Mouse (Mus musculus) embryo, embryonic 11 days (tissue): ENCODE results near the gene Msi2.

ENCODE experiments used
- DNase-seq: peaks from one replicate; pipeline ENCODE4 v3.0.0-alpha.2; 2015

Msi2 gene

DNA sequence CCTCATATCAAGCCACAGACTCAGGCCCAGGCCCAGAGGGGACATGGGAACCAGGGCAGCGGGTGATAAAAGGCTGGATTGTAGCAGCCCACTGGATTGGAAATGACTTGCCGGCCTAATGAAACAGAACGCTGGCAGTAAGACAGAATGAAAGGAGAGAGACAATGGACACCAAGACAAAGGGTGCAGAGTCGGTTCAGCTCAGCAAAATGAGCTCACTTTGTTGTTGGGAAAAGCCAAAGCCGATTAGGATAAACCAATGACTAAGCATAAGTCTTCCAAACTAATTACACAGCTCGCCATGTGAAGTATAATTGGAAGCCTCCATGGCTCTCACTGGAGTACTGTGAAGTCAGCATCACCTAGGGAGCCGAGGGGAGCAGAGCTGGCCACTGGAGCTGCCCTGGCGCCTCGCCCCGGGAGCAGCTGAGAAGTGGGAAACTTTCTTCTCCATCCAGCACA lies 133.1 kb downstream of the Msi2 start:
- peak; percentile 84 for DNase-seq

DNA sequence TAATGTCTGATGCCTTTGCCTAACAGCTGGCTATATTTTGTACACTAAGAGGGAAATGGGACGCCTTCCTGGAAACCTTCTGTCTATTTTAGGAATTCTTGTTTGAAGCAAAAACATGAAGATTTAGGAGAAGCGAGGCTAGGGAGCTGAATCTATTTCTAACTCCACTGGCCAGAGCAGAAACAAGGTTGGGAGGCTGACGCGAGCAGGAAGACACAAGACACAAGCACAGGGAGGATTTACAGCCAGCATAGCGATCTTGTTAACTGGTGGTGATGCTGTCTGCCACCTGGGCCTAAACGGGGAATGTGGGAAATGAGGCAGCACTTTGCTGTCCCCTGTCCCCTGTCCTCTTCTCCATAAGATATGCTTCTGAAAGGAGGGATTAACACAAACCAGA lies 134.4 kb downstream of the Msi2 start:
- DNase-seq, result no peak

DNA sequence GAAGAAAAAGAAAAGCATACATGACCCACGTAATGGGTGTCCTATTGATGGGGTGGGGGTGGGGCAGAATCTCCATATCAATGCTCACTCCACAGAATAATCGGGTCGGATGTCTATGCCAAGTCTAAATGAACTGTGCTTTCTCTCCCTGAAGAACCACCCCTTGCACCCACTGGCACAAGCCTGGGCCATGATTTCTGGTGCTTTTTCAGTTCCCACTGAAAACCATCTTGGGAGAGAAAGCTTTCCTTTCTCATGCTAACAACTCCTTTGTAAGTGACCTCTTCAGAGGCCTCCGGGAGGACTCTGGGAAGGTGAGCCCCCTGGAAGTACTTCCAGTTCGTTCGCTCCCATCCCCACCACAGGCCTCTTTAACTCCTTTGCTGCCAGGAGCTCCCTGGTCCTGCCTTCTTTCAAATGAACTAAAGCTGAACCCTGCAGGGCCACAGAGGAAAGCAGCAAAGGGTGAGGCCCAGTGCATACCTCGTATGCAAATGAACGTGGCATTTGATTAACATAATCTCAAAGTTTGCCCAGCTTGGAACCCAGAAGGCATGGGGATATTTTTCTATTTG lies 135.0 kb downstream of the Msi2 start:
- DNase-seq, result peak; percentile 78

DNA sequence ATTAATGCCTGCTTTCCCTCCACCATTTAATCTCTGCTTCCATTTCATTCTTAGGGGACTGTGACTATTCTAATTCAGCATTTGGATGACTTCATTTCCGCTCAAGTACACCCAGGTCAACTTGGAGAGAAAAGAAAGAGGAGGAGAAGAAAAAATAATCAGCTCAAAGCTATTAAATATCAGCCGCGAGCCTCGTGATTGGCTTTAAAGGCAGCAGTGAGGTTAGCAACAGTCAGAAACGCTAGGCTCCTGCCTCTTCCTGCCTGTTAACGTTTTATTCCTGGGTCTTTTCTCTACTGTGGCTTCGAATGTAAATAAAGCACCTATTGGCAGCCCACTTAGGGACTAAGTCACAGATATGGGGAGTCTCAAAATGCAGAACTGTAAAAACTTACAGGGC lies 135.5 kb downstream of the Msi2 start:
- DNase-seq, result peak; percentile 67

DNA sequence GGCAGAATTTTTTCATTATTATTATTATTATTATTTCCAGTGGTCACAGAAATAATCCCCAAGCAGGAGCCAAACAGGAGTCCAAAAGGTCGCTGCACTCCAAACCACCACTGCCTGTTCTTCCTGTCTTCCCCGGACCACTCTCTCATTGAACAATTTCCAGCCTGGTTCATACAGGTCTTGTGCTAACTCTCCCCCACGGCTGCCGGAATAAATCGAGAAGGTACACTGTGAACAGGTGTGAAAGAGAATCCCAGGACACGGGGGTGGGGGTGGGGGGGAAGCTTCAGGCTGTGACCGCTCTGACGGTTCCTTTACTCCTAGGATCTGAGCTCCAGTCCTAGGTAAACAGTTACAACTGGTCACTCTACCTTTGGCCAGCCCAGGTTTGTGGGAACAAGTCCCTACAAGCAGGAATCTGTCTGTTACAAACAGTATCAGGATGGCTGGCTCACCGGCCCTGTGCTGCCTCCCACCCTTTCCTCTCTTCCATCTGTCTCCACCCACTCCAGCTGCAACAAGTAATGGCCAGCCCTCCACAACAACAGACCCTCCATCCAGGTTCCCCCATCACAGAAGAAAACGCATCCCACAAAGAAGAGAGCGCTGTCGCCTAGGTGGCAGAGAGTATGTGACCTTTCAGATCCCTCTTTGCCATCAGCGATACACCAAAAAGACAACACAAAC lies 136.1 kb downstream of the Msi2 start:
- peak; percentile 61 for DNase-seq

DNA sequence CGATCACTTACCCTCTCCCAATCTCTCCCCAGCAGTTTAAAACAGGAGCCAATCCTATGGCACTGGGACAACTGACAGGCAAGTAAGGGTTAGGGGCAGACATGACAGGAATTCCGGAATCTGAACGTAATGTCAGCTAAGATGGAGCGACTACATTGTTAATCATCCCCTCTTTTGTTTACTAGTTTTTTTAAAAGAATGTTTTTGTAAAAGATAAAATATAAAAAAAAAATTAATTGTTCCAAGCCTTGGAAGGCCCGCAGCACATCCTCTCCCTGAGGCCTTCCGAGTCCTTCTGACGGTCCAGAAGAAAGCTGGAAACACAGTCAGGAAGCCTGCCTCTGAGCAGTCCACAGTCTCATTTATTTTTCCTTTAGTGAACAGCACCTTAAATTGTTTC lies 136.9 kb downstream of the Msi2 start:
- DNase-seq, result no peak

DNA sequence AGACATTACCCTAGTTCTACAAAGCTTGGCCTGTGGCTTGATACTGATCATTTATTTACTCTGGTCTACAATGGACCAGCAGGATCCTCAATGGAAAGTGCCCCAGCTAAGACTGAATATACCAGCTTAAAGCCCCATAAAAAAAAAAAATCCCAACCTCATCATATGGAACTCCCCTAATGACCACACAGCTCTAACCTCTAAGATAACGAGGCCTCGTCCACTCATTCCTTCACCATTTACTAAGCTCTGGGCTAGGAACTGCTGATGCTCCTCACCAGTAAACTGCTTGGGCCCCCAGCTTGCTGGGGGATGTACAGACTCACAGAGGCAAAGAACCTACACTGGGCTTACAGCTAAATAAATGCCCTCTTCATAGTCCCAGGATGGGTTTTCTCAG lies 139.6 kb downstream of the Msi2 start:
- no peak for DNase-seq

DNA sequence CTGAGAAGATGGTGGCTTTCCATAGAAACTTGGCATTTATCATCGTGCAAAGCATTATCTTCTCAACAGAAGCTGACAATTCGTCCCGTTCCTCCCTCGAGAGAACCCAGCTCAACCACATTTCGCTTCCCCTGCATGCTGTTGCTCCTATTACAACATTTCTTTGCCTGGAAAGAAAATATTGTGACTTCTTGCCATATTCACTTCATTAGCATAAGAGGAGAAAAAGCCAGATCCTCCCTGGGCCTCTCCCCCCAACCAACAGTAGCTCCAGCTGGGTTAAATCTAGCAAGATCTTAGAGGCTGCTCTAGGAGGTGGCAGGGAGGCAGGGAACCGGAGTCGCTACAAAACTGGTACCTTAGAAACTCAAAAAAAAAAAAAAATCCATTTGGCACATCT lies 141.2 kb downstream of the Msi2 start:
- no peak for DNase-seq

DNA sequence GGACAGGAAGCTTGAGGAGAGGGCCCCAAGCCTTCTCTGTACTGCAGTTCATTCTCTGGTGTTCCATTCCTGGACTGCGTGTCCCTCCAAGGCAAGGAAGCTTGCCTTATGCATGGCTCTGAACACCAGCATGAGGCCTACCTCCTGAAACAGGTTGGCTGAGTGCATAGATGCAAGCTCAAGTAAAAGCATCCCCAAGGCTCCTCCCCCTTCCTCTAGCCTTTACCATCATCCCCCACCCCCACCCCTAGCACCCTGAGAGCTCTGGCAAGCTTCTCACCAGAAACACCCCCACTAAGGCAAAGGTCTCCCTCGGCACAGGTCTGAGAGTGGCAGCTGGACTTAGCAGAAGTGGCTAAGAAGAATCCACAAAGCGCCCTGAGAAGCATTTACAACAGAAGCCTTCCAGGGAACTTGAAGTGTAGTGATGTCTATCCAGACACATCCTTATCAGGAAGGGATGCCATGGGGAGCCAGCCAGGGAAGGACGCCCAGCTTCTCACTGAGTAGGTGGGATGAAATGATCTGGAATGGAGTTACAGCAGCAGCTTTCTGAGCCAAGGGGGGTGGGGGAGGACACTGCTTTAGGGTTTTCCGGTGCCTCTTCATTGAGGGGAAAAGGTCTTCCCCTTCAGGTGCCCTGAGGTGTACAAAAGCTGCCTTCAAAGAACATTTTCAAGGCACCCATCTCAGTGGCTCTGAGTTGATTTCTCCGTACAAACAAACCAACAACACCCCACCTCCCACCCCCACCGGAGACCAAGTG lies 141.9 kb downstream of the Msi2 start:
- DNase-seq, result no peak

DNA sequence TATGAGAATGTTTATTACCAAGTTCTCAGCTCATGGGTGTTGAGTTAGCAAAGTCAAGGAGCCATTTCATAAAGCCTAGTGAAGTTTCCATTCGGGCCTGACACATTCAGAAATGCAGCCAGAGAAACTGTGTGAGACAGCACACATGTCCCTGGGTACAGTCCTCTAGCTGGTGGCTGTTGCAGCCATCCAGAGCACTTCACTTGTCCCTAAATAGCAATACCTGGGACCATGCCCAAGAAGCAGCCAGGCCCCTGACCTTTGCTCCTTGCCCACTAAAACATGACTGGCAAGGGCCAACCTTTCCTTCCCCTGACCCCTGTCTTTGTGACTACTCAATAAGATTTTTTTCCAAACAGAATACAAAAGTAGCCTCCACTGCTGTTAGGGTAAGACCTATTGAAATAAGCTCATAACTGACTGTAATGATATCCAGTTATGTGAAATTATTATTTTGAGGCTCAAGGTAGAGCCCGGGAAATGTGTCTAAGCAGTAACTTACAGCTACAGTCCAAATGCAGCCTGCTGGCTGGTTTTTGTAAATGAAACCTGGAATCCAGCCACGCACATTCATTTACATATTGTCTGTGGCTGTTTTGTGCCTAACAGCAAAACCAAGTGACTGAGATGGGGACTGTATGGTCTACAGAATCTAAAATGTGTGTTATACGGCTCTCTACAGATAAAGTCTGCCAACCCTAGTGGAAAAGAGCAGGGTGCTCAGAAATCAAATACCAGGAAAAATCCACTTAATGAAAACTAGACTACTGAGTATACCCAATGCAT lies 143.5 kb downstream of the Msi2 start:
- DNase-seq, result no peak

DNA sequence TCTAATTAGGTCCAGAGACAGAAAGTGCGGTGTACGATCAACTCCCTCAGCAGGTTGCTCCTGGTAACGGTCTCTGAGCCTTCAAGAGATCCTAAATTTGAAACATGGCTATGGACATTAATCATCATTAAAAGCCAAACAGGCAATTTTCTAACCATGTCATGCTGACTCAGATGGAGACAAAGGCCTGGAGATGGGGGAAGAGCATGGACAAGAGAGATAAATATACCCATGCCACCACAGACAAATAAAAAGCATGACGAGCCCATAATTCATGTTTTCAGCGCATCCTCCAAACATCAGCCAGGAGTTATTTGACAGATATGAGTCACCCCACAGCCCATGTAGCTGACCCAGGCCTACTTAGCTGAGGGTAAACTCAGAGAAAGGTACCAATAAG lies 145.3 kb downstream of the Msi2 start:
- no peak for DNase-seq

DNA sequence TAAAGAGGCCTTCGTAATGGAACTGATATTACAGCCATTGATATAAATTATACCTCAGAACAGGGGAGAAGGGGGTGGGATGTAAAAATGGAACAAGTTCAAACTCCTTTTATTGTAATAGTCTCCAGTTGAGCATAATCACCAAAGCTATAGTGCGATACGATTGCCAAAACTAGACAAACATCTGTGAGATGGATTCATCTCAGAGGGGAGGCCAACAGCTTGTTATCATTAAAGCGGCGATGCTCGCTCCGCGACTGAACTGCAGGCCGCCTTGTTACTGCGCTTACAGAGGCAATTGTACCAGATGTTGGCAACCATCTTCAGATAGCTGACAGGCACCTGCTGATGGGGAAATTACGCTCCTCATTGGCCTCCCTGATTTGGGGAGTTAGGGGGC lies 145.9 kb downstream of the Msi2 start:
- DNase-seq, result no peak

DNA sequence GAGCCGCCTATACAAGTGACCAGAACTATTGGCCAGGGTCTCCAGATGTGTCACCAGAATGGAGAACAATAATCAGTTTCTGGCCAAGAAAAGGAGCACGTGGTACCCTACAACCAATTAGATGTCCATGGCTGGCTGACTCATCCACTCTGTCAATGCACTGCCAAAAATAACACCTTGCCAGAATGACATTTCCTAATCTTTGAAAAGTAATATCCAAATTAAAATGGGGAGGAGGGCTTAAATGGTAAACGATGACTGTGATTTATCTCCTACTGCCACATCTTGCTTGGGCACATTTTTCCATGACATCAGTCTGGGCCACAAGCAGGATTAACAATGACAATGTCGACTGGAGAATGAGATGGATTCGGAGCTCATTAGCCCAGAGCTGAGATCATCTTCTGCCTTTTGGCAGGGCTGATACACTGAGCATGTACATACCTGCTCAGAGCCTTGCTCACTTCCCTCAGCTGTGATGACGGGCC lies 147.6 kb downstream of the Msi2 start:
- DNase-seq, result no peak

DNA sequence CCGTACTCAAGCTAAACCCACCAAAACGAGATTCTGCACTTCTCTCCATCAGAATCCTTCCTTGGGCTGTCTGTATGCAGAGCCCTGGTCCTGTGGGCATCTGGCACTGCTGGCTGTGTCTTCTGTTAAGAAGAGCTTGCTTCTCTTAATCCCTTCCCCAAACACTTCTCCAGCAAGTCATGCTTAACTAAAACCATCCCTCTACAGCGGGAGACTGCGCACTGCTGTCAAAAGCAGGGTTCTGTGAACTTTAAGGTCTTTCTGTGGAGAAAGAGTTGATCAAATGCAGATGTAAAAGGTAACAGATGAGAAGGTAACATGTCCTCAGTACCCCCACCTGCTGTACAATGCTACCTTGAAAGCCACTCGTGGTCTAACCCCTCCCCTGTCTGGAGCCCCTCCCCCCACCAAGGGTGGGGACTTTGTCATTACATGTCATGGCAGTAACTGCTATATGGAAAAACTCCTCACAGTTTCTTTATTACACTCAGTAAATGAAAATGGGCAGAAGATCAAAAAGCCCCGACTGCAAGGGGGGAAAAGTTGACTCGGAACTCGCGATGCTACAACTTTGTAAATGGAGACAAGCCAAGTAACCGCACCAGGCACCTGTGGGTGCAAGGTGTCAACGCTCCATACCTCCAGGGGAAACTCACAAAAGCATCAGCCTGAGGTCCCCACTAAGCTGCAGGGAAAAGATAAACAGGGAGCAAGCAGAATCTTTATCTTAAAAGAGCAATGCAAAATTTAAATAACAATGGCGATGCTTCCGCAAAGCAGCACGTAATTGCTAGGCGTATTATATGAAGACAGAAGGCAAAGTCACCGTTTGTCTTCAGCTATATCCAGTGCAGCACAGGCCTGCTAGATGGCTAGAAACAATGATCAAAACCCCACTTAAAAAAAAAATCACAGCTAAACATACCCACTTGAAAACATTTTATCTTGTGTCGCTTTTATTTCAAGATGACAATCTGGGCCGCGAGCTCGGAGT lies 151.4 kb downstream of the Msi2 start:
- DNase-seq, result no peak

DNA sequence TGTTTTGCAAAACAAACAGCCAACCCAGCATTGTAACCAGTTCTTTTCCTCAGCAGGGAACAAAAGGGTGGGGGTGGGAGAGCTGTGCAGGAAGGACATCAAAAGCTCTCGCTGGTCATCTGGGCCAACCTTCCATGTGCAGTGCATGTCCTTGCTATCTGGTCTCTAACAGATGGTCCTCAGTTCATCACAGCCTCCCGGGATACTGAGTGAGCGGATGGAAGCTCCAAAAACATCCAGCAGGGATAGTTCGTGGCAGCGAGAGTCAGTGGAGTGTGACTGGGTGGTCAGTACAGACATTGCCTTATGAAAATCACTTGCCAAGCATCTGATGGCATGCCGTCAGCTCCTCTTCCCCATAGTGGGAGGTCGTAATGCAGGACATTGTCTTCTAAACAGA lies 153.5 kb downstream of the Msi2 start:
- no peak for DNase-seq

DNA sequence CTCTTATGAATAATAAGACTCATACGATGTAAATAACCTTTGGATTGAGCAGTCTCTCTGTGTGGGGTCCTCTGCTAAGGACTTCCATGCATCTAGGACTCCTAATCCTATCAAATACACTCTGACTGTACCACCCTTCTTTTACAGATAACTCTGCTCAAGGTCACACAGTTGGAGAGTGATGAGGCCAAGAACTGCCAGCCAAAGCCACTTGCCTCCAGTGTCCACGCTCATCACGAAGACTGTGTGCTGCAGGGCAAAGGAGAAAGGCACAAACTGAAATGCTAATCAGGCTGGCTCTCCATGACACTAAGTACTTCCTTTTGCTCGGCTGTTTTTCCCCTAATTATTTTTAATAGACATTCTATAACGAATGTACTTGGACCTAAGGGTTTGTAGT lies 153.9 kb downstream of the Msi2 start:
- no peak for DNase-seq

DNA sequence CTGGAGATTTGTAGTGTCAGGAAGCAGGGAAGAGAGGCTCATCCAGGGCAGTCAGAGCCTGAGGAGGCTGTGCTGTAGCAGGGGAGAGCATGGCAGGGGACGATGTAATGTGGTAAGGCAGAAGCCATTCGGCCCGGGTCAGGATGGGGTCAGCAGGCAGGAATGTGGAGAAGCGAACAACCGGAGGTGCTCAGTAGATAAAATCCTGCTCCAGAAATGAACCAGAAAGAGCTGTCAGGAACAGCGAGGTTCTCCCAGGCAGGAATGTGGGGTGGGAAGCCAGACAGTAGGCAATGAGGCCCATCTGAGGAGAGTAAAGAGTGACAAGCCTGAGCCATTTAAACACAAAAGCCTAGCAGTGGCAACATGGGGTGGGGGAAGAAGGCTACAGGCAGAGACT lies 157.1 kb downstream of the Msi2 start:
- peak; percentile 60 for DNase-seq

DNA sequence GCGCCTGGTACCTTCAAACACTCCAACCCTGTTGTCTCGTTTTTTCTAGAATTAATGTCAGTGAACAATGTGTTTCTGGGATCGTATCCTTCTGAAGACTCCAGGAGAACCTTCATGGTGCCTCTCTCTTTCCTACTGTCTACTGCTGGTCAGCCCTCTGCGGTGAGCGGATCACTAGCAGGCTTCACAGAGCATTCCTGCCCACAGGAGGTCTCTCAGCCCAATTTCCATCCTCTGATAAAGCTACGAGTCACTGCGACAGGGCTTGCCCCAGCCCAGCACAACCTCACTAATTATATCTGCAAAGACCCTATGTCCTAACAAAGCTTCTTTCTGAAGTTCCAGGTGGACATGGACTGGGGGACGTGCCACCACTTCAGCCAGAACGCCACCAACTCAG lies 157.7 kb downstream of the Msi2 start:
- no peak for DNase-seq

DNA sequence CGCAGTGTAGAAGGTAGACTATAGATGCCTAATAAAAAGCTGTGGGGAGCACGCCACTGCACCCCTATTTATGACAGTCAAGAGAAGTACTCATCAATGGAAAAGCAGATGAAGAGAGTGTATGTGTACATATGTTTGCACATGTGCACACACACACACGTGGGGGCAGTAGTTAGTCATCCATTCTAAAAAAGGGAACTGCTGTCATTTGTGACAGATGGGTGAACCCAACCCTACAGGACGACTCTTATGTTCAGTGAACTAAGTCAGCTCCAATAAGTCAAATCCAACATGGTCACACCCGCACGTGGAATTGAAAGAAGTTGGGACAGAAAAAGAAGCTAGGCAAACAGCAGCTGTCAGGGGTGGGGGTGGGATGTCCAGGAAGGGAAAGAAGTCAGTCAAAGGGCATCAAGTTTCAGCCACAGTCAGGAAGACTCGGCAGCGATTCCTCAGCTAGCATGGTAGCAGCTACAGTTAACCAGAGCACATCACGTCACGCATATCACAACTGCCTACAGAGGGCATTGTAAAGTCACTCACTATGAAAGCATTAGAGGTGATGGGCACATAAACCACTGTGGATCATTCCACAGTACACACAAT lies 158.8 kb downstream of the Msi2 start:
- no peak for DNase-seq

DNA sequence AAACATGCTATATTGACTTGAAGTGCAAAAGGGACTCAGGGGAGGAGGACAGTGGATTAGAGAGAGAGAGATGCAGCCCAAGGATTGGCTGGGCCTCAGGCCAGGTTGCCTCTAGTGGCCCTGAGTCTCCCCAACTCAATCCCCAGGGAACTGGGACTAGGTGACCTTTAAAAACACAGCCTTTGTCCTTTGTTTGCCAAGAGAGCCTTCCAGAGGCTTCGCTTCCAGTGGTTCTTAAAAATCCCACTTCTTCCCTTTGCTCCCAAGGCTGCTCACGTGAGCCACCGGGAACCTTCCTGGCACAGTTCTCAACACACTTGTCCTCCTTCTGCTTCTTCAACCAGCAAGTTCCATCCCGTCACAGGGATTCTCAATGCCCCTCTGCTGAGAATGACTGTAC lies 159.6 kb downstream of the Msi2 start:
- no peak for DNase-seq

DNA sequence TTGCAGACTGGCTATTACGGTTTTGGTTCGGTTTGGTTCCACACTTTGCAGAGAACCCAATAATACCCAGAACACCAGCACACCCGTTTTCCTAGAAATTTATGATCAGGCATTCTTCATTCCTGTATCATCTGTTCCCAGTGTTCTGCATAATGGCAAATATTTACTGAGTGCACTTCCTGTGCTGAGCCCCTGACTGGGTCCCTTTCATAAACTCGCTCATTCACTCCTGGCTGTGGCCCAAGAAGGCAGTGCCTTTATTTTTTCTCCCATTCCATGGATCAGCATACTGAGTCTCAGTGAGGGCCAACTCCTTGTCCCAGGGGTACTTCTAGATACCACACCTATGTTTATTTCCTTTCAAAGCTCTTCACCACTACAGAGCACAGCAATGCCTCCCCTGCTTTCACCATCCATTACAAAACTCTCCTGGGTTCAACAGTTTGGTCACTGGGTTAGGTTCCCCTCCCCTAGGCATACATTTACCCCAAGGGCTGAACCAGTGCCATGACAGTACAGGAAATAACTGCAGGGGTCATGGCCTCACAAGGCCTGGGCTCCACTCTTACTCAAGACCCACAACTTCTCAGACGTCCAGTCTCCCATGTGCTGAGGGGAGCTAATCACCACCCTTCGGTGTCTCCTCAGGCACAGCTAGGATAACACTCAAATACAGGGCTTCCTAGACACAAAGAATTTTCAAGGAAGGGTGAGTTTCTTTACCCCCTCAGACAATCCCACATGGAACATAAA lies 160.3 kb downstream of the Msi2 start:
- no peak for DNase-seq
